Mouse (Mus musculus) testis, postnatal 10 days (tissue): ENCODE data around the gene Jmjd6.

Source experiments
- DNase-seq: peaks from one replicate; pipeline ENCODE4 v3.0.0; 2021; ENCODE audit warnings: low spot score

Gene Jmjd6

DNA sequence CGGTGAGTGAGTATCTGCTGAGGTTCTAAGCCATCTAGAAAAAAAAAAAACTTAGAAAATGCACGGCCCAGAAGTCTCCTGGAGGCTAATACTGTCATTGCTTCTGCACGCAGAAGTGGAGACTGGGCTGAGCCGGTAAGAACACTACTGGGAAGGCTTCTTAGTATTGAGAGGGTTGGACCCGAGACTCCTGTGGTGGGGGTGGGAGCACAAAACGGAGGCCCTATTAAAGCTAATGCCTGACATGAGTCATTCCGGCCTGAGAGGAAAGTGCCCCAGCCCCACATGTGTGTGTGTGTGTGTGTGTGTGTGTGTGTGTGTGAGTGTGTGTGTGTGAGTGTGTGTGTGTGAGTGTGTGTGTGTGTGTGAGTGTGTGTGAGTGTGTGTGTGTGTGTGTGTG lies 36.1 kb downstream of the Jmjd6 start:
- DNase-seq: no peak

DNA sequence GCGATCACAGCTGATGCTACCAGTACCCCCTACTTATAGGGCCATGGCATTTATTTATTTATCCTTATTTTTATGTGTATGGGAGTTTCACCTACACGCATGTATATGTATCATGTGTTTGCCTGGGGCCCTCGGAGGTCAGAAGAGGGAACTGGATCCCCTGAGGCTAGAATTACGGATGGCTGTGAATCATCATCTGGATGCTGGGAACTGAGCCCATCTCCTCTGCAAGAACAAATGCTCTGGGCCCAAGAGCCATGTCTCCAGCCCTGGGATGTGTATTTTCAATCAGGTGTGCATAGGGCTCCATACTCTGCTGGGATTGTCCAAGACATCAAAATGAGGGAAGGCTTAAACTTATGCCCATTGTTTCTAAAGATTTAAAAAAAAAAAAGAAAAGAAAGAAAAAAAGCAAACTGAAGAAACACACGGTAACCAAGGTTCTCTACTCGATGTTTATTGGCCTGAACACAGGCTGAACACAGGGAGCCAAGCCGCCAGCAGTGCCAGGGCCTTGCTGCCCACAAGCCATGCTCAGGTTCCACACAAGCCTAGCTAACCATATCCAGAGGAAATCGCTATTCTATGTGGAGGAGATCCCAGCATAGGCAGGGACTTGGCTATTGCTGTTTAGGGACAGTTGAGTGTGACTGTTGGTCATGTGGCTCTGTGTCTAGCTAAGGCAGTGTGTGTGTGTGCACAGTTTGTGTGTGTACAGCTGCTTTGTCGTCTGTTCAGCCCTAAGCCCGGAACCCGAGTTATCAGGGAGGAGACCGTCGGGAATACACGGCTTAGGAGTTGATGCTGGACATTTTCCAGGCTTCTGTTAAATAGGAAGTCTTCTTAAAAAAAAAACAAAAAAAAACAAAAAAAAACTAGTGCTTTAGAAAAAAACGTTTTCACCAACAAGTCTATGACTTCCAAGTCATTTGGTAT lies 36.8 kb downstream of the Jmjd6 start:
- no peak for DNase-seq

DNA sequence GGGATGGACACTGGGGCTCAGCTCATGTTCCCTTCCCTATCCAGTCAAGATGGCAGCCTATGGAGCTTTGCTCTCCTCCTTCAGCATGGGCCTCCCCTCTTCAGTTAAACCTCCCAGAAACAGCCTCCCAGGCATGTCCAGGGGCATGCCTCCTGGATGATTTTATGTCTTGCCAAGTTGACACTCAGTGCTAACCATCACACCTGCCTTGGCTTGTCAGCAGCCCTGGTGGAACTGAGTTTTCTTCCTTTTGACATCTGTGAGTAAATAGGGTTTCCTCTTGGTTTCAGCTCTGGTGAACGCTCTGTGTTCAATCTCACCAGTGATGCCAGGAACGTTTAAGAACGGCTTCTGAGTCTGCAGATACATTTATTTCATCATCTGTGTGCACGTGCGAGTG lies 40.5 kb downstream of the Jmjd6 start:
- DNase-seq: no peak

DNA sequence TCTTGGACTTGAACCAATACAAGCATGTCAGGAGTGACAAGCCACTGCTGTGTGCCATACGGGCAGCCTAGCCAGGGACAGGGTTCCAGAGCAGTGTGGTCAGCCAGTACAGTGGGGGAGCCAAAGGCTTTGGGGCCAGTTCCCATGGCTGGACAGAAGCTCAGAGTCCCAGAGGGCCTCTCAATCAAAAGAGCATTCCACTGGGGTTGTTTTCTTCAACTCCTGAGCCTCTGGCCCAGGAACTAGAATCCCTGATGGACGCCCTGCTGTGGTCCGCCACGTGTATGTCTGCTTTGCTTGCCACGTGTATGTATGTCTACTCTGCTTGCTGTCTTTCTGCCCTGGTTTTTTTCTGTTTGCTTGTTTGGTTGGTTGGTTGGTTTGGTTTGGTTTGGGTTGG lies 42.1 kb downstream of the Jmjd6 start:
- no peak for DNase-seq

DNA sequence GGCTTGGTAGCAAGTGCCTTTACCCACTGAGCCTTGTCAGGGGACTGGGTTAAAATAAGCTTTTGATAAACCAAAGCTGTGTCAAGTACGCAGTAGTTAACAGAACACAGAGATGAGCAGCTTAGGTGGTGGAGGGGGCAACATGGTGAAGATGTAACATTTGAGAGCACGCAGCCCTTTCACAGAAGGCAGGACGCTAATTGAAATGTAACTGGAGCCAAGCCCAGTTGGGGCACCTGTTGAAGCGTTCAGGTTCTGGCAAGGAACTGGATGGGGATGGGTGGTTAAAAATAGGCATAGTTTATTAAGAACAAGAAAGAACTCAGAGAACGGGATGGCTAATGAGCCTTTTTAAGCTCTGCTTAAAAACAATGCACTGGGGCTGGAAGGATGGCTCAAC lies 43.9 kb downstream of the Jmjd6 start:
- no peak for DNase-seq
